Mouse (Mus musculus): ENCODE measurements at regions not wholly inside any gene's neighbourhood (a gene's known extent, or its start where the extent isn't known, plus 50 kb on each side); places are given as distances from the start of the nearest gene placed in this dataset.

DNA sequence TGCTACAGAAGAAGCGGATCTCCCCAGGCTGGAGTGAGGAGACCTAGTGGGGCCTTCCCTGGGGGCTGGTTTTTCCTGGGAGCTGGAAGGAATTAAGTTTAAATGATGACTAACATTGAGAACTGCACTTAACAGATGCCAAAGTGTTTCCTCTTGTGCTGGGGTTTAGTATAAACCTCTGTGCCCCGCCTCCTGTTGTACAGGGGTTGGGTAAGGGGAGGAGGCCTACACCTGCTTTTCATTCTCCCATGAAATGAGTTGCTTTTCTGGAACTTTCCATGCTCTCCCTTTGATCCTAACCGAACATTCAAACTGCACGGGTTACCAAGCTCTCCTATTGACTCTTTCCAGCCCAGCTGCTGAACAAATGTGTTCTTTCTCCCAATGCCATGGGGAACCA, 167.7 kb downstream of the Uaca start:
- H3K36me3 ChIP-seq (ENCODE audit: control insufficient read depth, insufficient read depth, low read length): no peaks in the 10 kb centered on the region
- no peaks in the 10 kb centered on the region for H3K27me3 ChIP-seq (replicated peaks; ENCODE audit: control insufficient read depth, insufficient read depth, low read length)
- no peak overlapping the region for H3K27ac ChIP-seq (ENCODE audit: low read depth, low read length)
- WGBS: 82% methylated on average over 4 of the region's 4 CpGs
- no peak overlapping the region for H3K4me3 ChIP-seq (ENCODE audit: low read depth, low read length)
- no peak for ATAC-seq (replicated peaks; ENCODE audit: low FRiP score)
- no peak overlapping the region for H3K4me2 ChIP-seq
- no peaks in the 10 kb centered on the region for H3K9me3 ChIP-seq (ENCODE audit: control insufficient read depth, low read length)
- DNase-seq (ENCODE audit: low spot score): no peak
- H3K9ac ChIP-seq (ENCODE audit: low read depth, low read length): no peak overlapping the region
- no peaks in the 10 kb centered on the region for H3K4me1 ChIP-seq (replicated peaks; ENCODE audit: control insufficient read depth, insufficient read depth, low read length)

DNA sequence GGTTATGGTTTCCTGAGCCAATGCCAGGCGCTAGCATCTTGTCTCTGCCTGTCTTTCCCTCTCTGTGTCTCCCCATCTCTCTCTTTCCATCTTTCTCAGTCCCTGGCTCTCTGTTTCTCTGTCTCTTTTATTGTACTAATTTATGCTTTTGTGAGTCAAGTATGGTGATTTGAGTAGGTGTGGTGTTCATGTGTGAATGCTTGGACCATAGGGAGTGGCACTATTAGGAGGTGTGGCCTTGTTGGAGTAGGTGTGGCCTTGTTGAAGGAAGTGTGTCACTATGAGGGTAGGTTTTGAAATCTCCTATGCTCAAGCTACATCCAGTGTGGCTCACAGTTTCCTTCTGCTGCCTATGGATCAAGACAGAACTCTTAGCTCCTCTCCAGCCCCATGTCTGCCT, 171.3 kb downstream of the Uaca start:
- 74% methylated on average over 1 of the region's 1 CpGs for WGBS

DNA sequence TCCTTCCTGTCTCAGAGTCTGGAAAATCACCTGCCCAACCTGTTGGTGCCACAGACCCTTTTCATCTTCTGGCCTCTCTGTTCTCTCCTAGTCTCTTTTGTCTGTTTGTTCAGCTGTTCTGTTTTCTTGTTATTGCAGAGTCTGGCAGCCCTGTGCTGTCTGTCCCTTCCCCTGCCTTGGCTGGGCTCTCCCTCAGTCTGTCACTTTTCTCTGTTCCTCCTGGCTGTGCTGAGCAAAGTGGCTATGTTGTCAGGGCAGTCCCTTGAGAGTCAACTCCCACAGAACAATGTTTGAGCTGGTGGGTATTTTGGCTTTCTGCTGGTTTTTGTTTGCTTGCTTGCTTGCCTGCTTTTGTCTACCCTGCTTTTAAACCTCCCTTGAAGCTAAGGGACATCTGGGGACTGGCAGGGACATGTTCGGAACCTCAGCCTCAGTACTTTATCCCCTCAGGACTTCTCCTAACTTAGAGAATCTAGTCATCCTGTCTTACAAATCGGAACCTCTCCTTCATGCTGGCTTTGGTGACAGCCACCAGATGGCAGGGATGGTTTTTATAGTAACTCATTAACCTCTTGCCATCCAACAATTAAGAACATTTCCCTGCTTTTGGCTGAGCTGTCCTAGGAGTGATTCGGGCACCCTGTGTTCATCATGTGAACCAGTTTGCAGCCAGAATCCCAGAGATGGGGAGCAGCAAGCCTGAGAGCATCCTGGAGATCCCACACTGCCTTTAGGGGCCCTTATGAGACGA, 174.1 kb downstream of the Uaca start:
- Histone ChIP-seq H3K27ac (ENCODE audit: low read depth, low read length) (no peak overlapping the region), H3K4me1 (replicated peaks; ENCODE audit: control insufficient read depth, insufficient read depth, low read length) (no peaks in the 10 kb centered on the region), H3K27me3 (replicated peaks; ENCODE audit: control insufficient read depth, insufficient read depth, low read length) (no peaks in the 10 kb centered on the region), H3K9me3 (ENCODE audit: control insufficient read depth, low read length) (no peaks in the 10 kb centered on the region), H3K4me3 (ENCODE audit: low read depth, low read length) (no peak overlapping the region), H3K36me3 (ENCODE audit: control insufficient read depth, insufficient read depth, low read length) (no peaks in the 10 kb centered on the region), H3K9ac (ENCODE audit: low read depth, low read length) (no peak overlapping the region), H3K4me2 (no peak overlapping the region)
- DNase-seq (ENCODE audit: low spot score) (no peak), ATAC-seq (replicated peaks; ENCODE audit: low FRiP score) (no peak)
- 63% methylated on average over 4 of the region's 4 CpGs for WGBS

More for the DNA sequence above, 171.3 kb downstream of the Uaca start:
- no peak overlapping the region for H3K4me3 ChIP-seq (ENCODE audit: low read depth, low read length)
- no peak overlapping the region for H3K4me2 ChIP-seq
- no peaks in the 10 kb centered on the region for H3K9me3 ChIP-seq (ENCODE audit: control insufficient read depth, low read length)
- no peak for ATAC-seq (replicated peaks; ENCODE audit: low FRiP score)
- no peaks in the 10 kb centered on the region for H3K27me3 ChIP-seq (replicated peaks; ENCODE audit: control insufficient read depth, insufficient read depth, low read length)
- H3K27ac ChIP-seq (ENCODE audit: low read depth, low read length): no peak overlapping the region
- no peaks in the 10 kb centered on the region for H3K36me3 ChIP-seq (ENCODE audit: control insufficient read depth, insufficient read depth, low read length)
- H3K4me1 ChIP-seq (replicated peaks; ENCODE audit: control insufficient read depth, insufficient read depth, low read length): no peaks in the 10 kb centered on the region
- DNase-seq (ENCODE audit: low spot score): no peak
- H3K9ac ChIP-seq (ENCODE audit: low read depth, low read length): no peak overlapping the region

- Histone ChIP-seq H3K36me3 (ENCODE audit: control insufficient read depth, insufficient read depth, low read length) (no peaks in the 10 kb centered on the region), H3K9ac (ENCODE audit: low read depth, low read length) (no peak overlapping the region), H3K27me3 (replicated peaks; ENCODE audit: control insufficient read depth, insufficient read depth, low read length) (no peaks in the 10 kb centered on the region), H3K9me3 (ENCODE audit: control insufficient read depth, low read length) (no peaks in the 10 kb centered on the region), H3K4me1 (replicated peaks; ENCODE audit: control insufficient read depth, insufficient read depth, low read length) (0 out of 2 replicates have a peak, but pooled peaks cover 2% of the 10 kb centered on the region), H3K27ac (ENCODE audit: low read depth, low read length) (no peak overlapping the region), H3K4me3 (ENCODE audit: low read depth, low read length) (no peak overlapping the region), H3K4me2 (no peak overlapping the region)
- 69% methylated on average over 9 of the region's 9 CpGs for WGBS
- ATAC-seq (replicated peaks; ENCODE audit: low FRiP score): no peak
- no peak for DNase-seq (ENCODE audit: low spot score)
Measured at GRCm38 (mm10) chr9:60972201-60972910, 178.0 kb downstream of the Uaca start.

DNA sequence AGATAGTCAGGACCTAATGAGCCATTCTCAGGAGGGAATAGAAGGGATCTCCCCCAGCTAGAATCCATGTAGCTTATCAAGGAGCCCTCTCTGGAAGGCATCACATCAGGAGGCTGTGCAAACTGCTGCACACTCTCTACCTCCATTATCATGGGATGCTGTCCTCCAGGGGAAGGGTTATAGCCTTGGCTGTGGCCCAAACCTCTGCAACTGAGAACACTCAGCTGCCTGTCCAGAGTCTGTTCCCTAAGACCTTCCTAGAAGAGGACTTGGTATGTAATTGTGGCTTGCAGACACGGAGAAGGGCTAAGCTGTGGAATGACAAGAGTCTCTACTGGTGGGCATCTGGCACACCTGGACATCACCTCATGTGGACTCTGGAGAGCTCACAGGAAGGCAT, 180.2 kb downstream of the Uaca start:
- DNase-seq (ENCODE audit: low spot score): no peak
- H3K4me3 ChIP-seq (ENCODE audit: low read depth, low read length): no peak overlapping the region
- H3K4me2 ChIP-seq: no peak overlapping the region
- no peak overlapping the region for H3K27ac ChIP-seq (ENCODE audit: low read depth, low read length)
- H3K36me3 ChIP-seq (ENCODE audit: control insufficient read depth, insufficient read depth, low read length): no peaks in the 10 kb centered on the region
- H3K4me1 ChIP-seq (replicated peaks; ENCODE audit: control insufficient read depth, insufficient read depth, low read length): 0 out of 2 replicates have a peak, but pooled peaks cover 2% of the 10 kb centered on the region
- no peaks in the 10 kb centered on the region for H3K9me3 ChIP-seq (ENCODE audit: control insufficient read depth, low read length)
- H3K9ac ChIP-seq (ENCODE audit: low read depth, low read length): no peak overlapping the region
- no peaks in the 10 kb centered on the region for H3K27me3 ChIP-seq (replicated peaks; ENCODE audit: control insufficient read depth, insufficient read depth, low read length)
- no peak for ATAC-seq (replicated peaks; ENCODE audit: low FRiP score)
- 86% methylated on average over 1 of the region's 1 CpGs for WGBS

- ATAC-seq (replicated peaks; ENCODE audit: low FRiP score): no peak
- H3K4me2 ChIP-seq: no peak overlapping the region
- no peak overlapping the region for H3K9ac ChIP-seq (ENCODE audit: low read depth, low read length)
- DNase-seq (ENCODE audit: low spot score): no peak
- H3K36me3 ChIP-seq (ENCODE audit: control insufficient read depth, insufficient read depth, low read length): no peaks in the 10 kb centered on the region
- 72% methylated on average over 13 of the region's 13 CpGs for WGBS
- H3K4me1 ChIP-seq (replicated peaks; ENCODE audit: control insufficient read depth, insufficient read depth, low read length): no peaks in the 10 kb centered on the region
- H3K9me3 ChIP-seq (ENCODE audit: control insufficient read depth, low read length): no peaks in the 10 kb centered on the region
- H3K27ac ChIP-seq (ENCODE audit: low read depth, low read length): no peak overlapping the region
- no peak overlapping the region for H3K4me3 ChIP-seq (ENCODE audit: low read depth, low read length)
- H3K27me3 ChIP-seq (replicated peaks; ENCODE audit: control insufficient read depth, insufficient read depth, low read length): no peaks in the 10 kb centered on the region
Measured at GRCm38 (mm10) chr9:60982383-60983085, 188.2 kb downstream of the Uaca start.

GRCm38 (mm10) chr9:60983246-60983645, 188.9 kb downstream of the Uaca start:
- Histone ChIP-seq H3K27ac (ENCODE audit: low read depth, low read length) (no peak overlapping the region), H3K9ac (ENCODE audit: low read depth, low read length) (no peak overlapping the region), H3K4me3 (ENCODE audit: low read depth, low read length) (no peak overlapping the region), H3K4me1 (replicated peaks; ENCODE audit: control insufficient read depth, insufficient read depth, low read length) (no peaks in the 10 kb centered on the region), H3K36me3 (ENCODE audit: control insufficient read depth, insufficient read depth, low read length) (no peaks in the 10 kb centered on the region), H3K27me3 (replicated peaks; ENCODE audit: control insufficient read depth, insufficient read depth, low read length) (no peaks in the 10 kb centered on the region), H3K4me2 (no peak overlapping the region), H3K9me3 (ENCODE audit: control insufficient read depth, low read length) (no peaks in the 10 kb centered on the region)
- DNase-seq (ENCODE audit: low spot score): no peak
- ATAC-seq (replicated peaks; ENCODE audit: low FRiP score): no peak
- WGBS: 60% methylated on average over 5 of the region's 5 CpGs

DNA sequence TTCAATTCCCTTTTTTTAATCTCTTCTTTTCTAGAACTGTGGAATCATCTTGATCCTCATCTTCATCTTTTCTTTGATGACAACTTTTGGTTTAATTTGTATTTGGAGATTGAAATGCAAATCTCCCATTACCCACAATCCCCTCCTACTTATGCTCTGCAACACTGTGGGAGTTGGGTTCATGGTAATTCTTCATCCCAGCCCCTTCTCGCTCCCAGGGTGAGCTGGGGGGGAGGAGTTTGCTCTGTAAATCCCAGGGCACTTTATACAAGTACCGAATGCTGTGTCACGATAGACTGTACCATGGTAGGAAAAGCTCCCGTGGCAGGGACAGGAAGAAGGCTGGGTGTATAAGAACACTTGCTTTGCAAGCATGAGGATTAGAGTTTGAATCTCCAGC, 193.8 kb downstream of the Uaca start:
- no peak overlapping the region for H3K4me2 ChIP-seq
- H3K27ac ChIP-seq (ENCODE audit: low read depth, low read length): no peak overlapping the region
- H3K4me3 ChIP-seq (ENCODE audit: low read depth, low read length): no peak overlapping the region
- no peaks in the 10 kb centered on the region for H3K9me3 ChIP-seq (ENCODE audit: control insufficient read depth, low read length)
- no peak for ATAC-seq (replicated peaks; ENCODE audit: low FRiP score)
- WGBS: 61% methylated on average over 4 of the region's 4 CpGs
- no peak overlapping the region for H3K9ac ChIP-seq (ENCODE audit: low read depth, low read length)
- no peaks in the 10 kb centered on the region for H3K4me1 ChIP-seq (replicated peaks; ENCODE audit: control insufficient read depth, insufficient read depth, low read length)
- H3K36me3 ChIP-seq (ENCODE audit: control insufficient read depth, insufficient read depth, low read length): no peaks in the 10 kb centered on the region
- DNase-seq (ENCODE audit: low spot score): no peak
- H3K27me3 ChIP-seq (replicated peaks; ENCODE audit: control insufficient read depth, insufficient read depth, low read length): no peaks in the 10 kb centered on the region
